Mouse (Mus musculus) ES-E14 (cell line): ENCODE measurements around the gene Ctsh.

ENCODE experiments used
- CHD2 ChIP-seq: IDR thresholded peaks from 2 replicates; pipeline ENCODE4 v1.6.1; 2014; ENCODE audit warnings: mild to moderate bottlenecking, low read depth, low read length, inconsistent platforms
- HCFC1 ChIP-seq: IDR thresholded peaks from 2 replicates; pipeline ENCODE4 v1.6.1; 2012; ENCODE audit warnings: low read length, inconsistent platforms, borderline replicate concordance; ENCODE audit not compliant: insufficient read depth
- MAFK ChIP-seq: IDR thresholded peaks from 2 replicates; pipeline ENCODE4 v1.6.1; 2014; ENCODE audit warnings: mild to moderate bottlenecking, low read depth, low read length, inconsistent platforms; ENCODE audit not compliant: insufficient read depth
- ZC3H11A ChIP-seq: IDR thresholded peaks from 2 replicates; pipeline ENCODE4 v1.6.1; 2012; ENCODE audit warnings: low read depth, mild to moderate bottlenecking, inconsistent platforms, low read length, borderline replicate concordance
- ZNF384 ChIP-seq: IDR thresholded peaks from 2 replicates; pipeline ENCODE4 v1.6.1; 2012; ENCODE audit warnings: low read depth, low read length, inconsistent platforms

GRCm38 (mm10) chr9:90068786-90069185 lies 14.8 kb downstream of the Ctsh start:
- no peak for TF ChIP-seq ZC3H11A
- no peak for TF ChIP-seq MAFK
- TF ChIP-seq HCFC1: no peak
- no peak for TF ChIP-seq CHD2
- TF ChIP-seq ZNF384: no peak
